Mouse (Mus musculus) megakaryocyte, embryonic 14.5 days (primary cell): ENCODE results near the gene Skor1.

Experiments
- FLI1 ChIP-seq: IDR thresholded peaks from 2 replicates; pipeline ENCODE4 v1.6.1; 2012; ENCODE audit warnings: low read length, inconsistent platforms, mixed read lengths
- GATA1 ChIP-seq: IDR thresholded peaks from 3 replicates; pipeline ENCODE4 v1.6.1; 2012; ENCODE audit warnings: mixed read lengths, low read length, inconsistent platforms, borderline replicate concordance

- no peak for TF ChIP-seq GATA1
- TF ChIP-seq FLI1, result no peak
Observed at GRCm38 (mm10) chr9:63142335-63143036, 6.3 kb downstream of the Skor1 start.
